Mouse (Mus musculus) skeletal muscle tissue, postnatal 0 days (tissue): ENCODE measurements around the gene Uqcr10. TPM values are rescaled to one million over a fixed set of nuclear protein-coding genes. Genes with fewer than 3 reads are reported as not detected.

Experiments used
- polyA plus RNA-seq: library from polyadenylated mRNA; unstranded; fragments of >200 nt; fragmentation: Nextera tagmentation; extraction: Ambion mirVana; gene quantifications from 2 replicates; pipeline ENCODE4 v1.2.1, GENCODE M21; 2015

Gene Uqcr10
- polyA plus RNA-seq, result 1,638 and 1,823 TPM in 2 replicates

GRCm38 (mm10) chr11:4704072-4704964 is at the start of gene Uqcr10, which contains the start of gene Zmat5:
Gene Uqcr10 (minus strand): TSS chr11:4704342.
Gene Zmat5 (plus strand): TSS chr11:4704678.

GRCm38 (mm10) chr11:4746733-4747132 is 42.6 kb upstream of the Uqcr10 start, which contains the start of gene Cabp7:
Gene Cabp7 (minus strand): TSS chr11:4746778.

Other genes starting within 250 kb of the Uqcr10 start
- 18.1 and 20.7 TPM in 2 replicates for gene Mtmr3, start 109.5 kb downstream of the Uqcr10 start, polyA plus RNA-seq
- gene Gm11032, start 84.3 kb downstream of the Uqcr10 start, polyA plus RNA-seq, result not detected in 2 replicates
- 12.5 and 13.3 TPM in 2 replicates for gene Ascc2, start 66.6 kb downstream of the Uqcr10 start, polyA plus RNA-seq
- gene Zmat5, start 336 bp upstream of the Uqcr10 start, polyA plus RNA-seq, result 30.4 and 38.4 TPM in 2 replicates
- gene Cabp7, start 42.4 kb upstream of the Uqcr10 start, polyA plus RNA-seq, result 0.13 and 0.17 TPM in 2 replicates
- gene Nf2, start 145.2 kb upstream of the Uqcr10 start, polyA plus RNA-seq, result 22.8 and 23.1 TPM in 2 replicates
- gene Nipsnap1, start 169.6 kb upstream of the Uqcr10 start, polyA plus RNA-seq, result 4.6 and 6.9 TPM in 2 replicates
- gene Thoc5, start 191.0 kb upstream of the Uqcr10 start, polyA plus RNA-seq, result 11.6 and 13.6 TPM in 2 replicates
- gene Nefh, start 243.7 kb upstream of the Uqcr10 start, polyA plus RNA-seq, result 0.02 and 0.15 TPM in 2 replicates